Mouse (Mus musculus): ENCODE results near the gene Bend4. TPM values are rescaled to one million over a fixed set of nuclear protein-coding genes. Genes with fewer than 3 reads are reported as not detected.

The Bend4 gene
- total and polyA plus RNA-seq, 2 experiments from 2014 or later = 5.0 to 11.5 TPM

DNA sequence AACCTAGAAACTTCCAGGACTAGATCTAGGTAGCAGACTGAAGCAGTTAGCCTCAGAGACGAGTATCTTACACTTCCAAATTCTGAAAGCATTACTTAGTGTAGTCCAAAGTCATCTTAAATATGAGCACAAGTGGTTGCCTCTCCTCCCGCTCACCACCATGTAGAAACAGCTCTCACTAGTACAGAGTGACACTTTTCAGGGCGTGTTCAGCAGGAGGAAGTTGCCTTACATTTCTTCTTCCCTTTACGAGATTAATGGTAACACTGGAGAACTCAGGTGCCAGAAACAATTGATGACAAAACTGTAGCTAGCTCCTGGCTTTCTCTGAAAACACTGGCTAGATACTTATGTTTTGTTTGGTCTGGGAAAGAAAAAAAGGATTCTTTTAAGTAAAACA is 8.7 kb downstream of the Bend4 start:
- H3K4me1 ChIP-seq (ENCODE audit: insufficient read depth) = no peaks in the 10 kb centered on the region
- H3K27me3 ChIP-seq (ENCODE audit: insufficient read depth, low read length) = no peaks in the 10 kb centered on the region; the same call in 1 of the 2 replicates
- no peak overlapping the region for H3K27ac ChIP-seq (ENCODE audit: low read depth, low read length)
- TF ChIP-seq CTCF (IDR thresholded peaks at IDR 0.05; ENCODE audit: low read depth) = no peak
- DNase-seq (no peak), ATAC-seq (no peak)
- no peak overlapping the region for H3K4me2 ChIP-seq (ENCODE audit: low read depth)
- no peak overlapping the region for H3K4me3 ChIP-seq (ENCODE audit: low read depth, low read length)
- no peak overlapping the region for H3K9ac ChIP-seq
- 78% methylated on average over 4 of the region's 4 CpGs for WGBS
- 0 out of 2 replicates have a peak, but pooled peaks cover 6% of the 10 kb centered on the region for H3K36me3 ChIP-seq (ENCODE audit: insufficient read depth)
- H3K9me3 ChIP-seq (ENCODE audit: low read length) = no peaks in the 10 kb centered on the region

DNA sequence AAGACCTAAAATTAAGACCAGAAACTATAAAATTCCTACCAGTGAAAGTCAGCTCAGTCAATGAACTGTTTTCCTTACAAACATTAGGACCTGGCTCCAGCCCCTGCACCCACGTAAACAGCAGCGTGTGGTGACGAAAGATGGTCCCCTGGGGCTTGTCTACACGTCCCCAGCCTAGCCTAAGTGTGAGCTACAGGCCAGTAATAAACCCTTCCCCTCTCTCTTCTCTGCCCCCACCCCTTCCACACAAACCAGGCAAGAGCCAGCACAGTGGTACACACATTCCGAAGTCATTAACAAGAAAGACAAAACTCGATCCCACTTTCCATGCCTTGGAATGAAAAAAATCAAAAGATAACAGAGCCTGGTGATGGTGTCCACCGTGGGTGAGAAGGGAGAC is 16.6 kb downstream of the Bend4 start:
- no peaks in the 10 kb centered on the region; the same call in 1 of the 2 replicates for H3K27me3 ChIP-seq (ENCODE audit: insufficient read depth, low read length)
- ATAC-seq (no peak), DNase-seq (no peak)
- H3K9me3 ChIP-seq (ENCODE audit: low read length) = no peaks in the 10 kb centered on the region
- no peak for TF ChIP-seq CTCF (IDR thresholded peaks at IDR 0.05; ENCODE audit: low read depth)
- no peak overlapping the region for H3K4me3 ChIP-seq (ENCODE audit: low read depth, low read length)
- no peak overlapping the region for H3K27ac ChIP-seq (ENCODE audit: low read depth, low read length)
- H3K4me2 ChIP-seq (ENCODE audit: low read depth) = no peak overlapping the region
- no peaks in the 10 kb centered on the region for H3K4me1 ChIP-seq (ENCODE audit: insufficient read depth)
- no peak overlapping the region for H3K9ac ChIP-seq
- H3K36me3 ChIP-seq (ENCODE audit: insufficient read depth) = peaks cover 6% of the 10 kb centered on the region; the same call in 1 of the 2 replicates
- WGBS = 88% methylated on average over 7 of the region's 7 CpGs

DNA sequence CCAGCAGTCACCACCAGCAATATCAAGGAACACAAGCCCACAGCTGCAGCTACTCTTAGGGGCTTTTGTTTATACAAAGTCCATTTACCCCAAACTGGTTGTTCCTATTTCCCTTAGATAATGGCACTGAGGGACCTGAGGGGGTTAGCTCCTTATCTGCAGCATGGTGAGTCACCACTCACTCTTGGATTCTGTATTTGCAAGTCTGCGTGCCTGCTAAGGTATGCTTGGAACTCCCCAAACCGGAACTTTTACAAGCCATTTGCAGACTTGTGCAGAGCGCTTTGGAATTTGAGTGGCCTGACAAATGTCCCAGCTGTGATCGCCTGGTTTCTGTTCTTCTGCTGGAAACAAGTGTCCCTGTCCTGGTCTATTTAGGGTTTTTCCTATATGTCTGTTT is 17.7 kb downstream of the Bend4 start:
- Histone ChIP-seq H3K4me2 (ENCODE audit: low read depth) (no peak overlapping the region), H3K36me3 (ENCODE audit: insufficient read depth) (peaks cover 6% of the 10 kb centered on the region; the same call in 1 of the 2 replicates), H3K4me1 (ENCODE audit: insufficient read depth) (no peaks in the 10 kb centered on the region), H3K27ac (ENCODE audit: low read depth, low read length) (no peak overlapping the region), H3K27me3 (ENCODE audit: insufficient read depth, low read length) (no peaks in the 10 kb centered on the region; the same call in 1 of the 2 replicates), H3K9me3 (ENCODE audit: low read length) (no peaks in the 10 kb centered on the region), H3K4me3 (ENCODE audit: low read depth, low read length) (no peak overlapping the region), H3K9ac (no peak overlapping the region)
- DNase-seq (no peak), ATAC-seq (no peak)
- TF ChIP-seq CTCF (IDR thresholded peaks at IDR 0.05; ENCODE audit: low read depth) = no peak
- 91% methylated on average over 4 of the region's 4 CpGs for WGBS

DNA sequence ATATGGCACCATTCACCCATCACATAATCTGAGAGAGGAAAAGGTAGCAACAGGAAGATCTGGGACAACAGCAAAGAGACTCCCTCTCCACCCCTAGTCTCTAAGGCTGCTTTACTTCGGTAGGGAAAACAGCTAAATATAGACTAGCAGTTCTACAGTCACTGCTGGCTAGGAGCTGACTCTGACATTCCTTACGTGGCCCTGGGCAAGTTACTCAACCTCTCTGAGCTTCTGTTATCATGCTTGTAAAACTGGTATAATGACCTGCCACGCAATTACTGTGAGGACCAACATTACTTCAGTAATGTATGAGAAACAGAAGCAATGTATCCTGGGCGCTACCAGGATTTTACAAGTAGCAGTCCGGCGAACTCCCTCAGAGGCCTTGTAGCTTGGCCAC is 19.7 kb downstream of the Bend4 start:
- no peak for DNase-seq
- no peak for TF ChIP-seq CTCF (IDR thresholded peaks at IDR 0.05; ENCODE audit: low read depth)
- H3K36me3 ChIP-seq (ENCODE audit: insufficient read depth) = peaks cover 7% of the 10 kb centered on the region
- no peak overlapping the region for H3K27ac ChIP-seq (ENCODE audit: low read depth, low read length)
- H3K4me2 ChIP-seq (ENCODE audit: low read depth) = no peak overlapping the region
- no peaks in the 10 kb centered on the region for H3K4me1 ChIP-seq (ENCODE audit: insufficient read depth)
- no peaks in the 10 kb centered on the region for H3K27me3 ChIP-seq (ENCODE audit: insufficient read depth, low read length)
- H3K4me3 ChIP-seq (ENCODE audit: low read depth, low read length) = no peak overlapping the region
- ATAC-seq = no peak
- WGBS = 86% methylated on average over 6 of the region's 6 CpGs
- H3K9me3 ChIP-seq (ENCODE audit: low read length) = no peaks in the 10 kb centered on the region
- no peak overlapping the region for H3K9ac ChIP-seq

DNA sequence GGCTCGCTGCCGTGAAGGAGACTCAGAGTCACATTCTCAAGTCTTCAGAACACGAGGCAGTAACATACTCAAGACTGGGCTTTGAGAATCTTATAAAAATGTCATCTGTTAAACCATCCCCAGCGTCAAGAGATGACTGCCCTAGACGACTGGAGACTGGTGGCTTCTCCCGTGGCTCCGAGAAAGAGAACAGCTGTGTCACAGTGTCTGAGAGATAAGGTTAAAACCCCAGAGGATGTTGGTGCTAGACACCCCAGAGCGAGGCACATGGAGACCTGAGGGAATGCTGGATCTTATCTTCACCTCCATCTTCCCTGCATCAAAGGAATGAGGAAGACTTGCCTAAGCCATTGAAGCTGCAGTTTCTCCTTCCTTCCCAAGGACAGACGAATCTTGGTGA is 23.2 kb downstream of the Bend4 start:
- H3K4me2 ChIP-seq (ENCODE audit: low read depth) = no peak overlapping the region
- peaks cover 7% of the 10 kb centered on the region; the same call in 1 of the 2 replicates for H3K36me3 ChIP-seq (ENCODE audit: insufficient read depth)
- no peak overlapping the region for H3K27ac ChIP-seq (ENCODE audit: low read depth, low read length)
- no peak for DNase-seq
- no peaks in the 10 kb centered on the region for H3K9me3 ChIP-seq (ENCODE audit: low read length)
- WGBS = 92% methylated on average over 9 of the region's 9 CpGs
- TF ChIP-seq CTCF (IDR thresholded peaks at IDR 0.05; ENCODE audit: low read depth) = no peak
- H3K4me1 ChIP-seq (ENCODE audit: insufficient read depth) = no peaks in the 10 kb centered on the region
- H3K27me3 ChIP-seq (ENCODE audit: insufficient read depth, low read length) = no peaks in the 10 kb centered on the region
- H3K9ac ChIP-seq = no peak overlapping the region
- H3K4me3 ChIP-seq (ENCODE audit: low read depth, low read length) = no peak overlapping the region
- no peak for ATAC-seq

DNA sequence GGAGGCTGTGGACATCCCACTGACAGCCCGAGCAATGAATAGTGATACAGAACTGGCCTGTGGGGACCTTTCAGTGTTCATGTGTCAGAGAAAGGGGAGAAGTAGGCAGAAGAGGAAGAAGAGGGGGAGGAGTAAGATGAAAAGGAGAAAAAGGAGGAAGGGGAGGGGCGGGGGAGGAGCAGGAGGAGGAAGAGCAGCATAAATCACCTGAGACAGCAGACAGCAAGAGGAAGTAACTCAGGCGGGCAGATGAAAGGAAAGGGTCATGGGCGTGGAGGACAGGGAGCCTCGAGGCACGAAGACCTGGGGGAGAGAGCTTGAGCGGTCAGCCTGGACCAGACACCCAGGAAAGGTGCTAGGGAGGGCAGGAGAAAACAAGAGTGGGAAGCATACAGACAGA is 23.7 kb downstream of the Bend4 start:
- Histone ChIP-seq H3K27ac (ENCODE audit: low read depth, low read length) (no peak overlapping the region), H3K4me3 (ENCODE audit: low read depth, low read length) (no peak overlapping the region), H3K27me3 (ENCODE audit: insufficient read depth, low read length) (no peaks in the 10 kb centered on the region), H3K36me3 (ENCODE audit: insufficient read depth) (peaks cover 7% of the 10 kb centered on the region; the same call in 1 of the 2 replicates), H3K4me1 (ENCODE audit: insufficient read depth) (no peaks in the 10 kb centered on the region), H3K9me3 (ENCODE audit: low read length) (no peaks in the 10 kb centered on the region), H3K9ac (no peak overlapping the region), H3K4me2 (ENCODE audit: low read depth) (no peak overlapping the region)
- 95% methylated on average over 7 of the region's 7 CpGs for WGBS
- no peak for TF ChIP-seq CTCF (IDR thresholded peaks at IDR 0.05; ENCODE audit: low read depth)
- DNase-seq = no peak
- no peak for ATAC-seq

DNA sequence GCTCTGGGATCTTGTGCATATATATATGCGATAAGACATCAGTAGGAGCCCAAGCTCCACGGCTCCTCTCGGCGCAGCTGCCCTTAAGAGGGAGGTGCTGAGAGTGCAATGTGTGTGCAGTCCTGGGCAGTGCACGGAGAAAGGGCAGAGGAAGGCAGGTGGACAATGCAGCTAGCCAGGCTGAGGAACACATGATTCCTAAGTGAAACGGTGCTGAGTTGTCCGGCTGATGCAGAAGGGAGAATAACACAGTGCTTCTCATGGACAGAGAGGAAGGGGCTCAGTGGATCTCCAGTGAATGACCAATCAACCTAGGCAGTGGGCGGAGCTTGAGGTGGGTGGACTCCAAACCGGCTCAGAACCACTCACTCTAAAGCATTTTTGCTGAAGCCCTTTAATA is 26.5 kb downstream of the Bend4 start:
- H3K4me2 ChIP-seq (ENCODE audit: low read depth) = no peak overlapping the region
- no peak for TF ChIP-seq CTCF (IDR thresholded peaks at IDR 0.05; ENCODE audit: low read depth)
- no peaks in the 10 kb centered on the region for H3K27me3 ChIP-seq (ENCODE audit: insufficient read depth, low read length)
- H3K4me3 ChIP-seq (ENCODE audit: low read depth, low read length) = no peak overlapping the region
- H3K9me3 ChIP-seq (ENCODE audit: low read length) = no peaks in the 10 kb centered on the region
- H3K4me1 ChIP-seq (ENCODE audit: insufficient read depth) = no peaks in the 10 kb centered on the region
- DNase-seq = no peak
- peaks cover 16% of the 10 kb centered on the region; the same call in 1 of the 2 replicates for H3K36me3 ChIP-seq (ENCODE audit: insufficient read depth)
- no peak for ATAC-seq
- no peak overlapping the region for H3K9ac ChIP-seq
- H3K27ac ChIP-seq (ENCODE audit: low read depth, low read length) = no peak overlapping the region
- WGBS = 72% methylated on average over 9 of the region's 9 CpGs
